Mouse (Mus musculus) lung, postnatal 0 days (tissue): ENCODE data around the gene Cyp2w1.

Source experiments
- CTCF ChIP-seq: IDR thresholded peaks from 2 replicates; pipeline ENCODE4 v1.5.1; 2016; ENCODE audit warnings: antibody characterized with exemption, mild to moderate bottlenecking
- EP300 ChIP-seq: IDR thresholded peaks from 2 replicates; pipeline ENCODE4 v1.6.1; 2016; ENCODE audit warnings: antibody characterized with exemption, mild to moderate bottlenecking, control low read depth

- no peak for TF ChIP-seq CTCF
- no peak for TF ChIP-seq EP300
Measured at GRCm38 (mm10) chr5:139387329-139388194, 35.1 kb downstream of the Cyp2w1 start.
